Mouse (Mus musculus) heart, adult 2 months (tissue): ENCODE data around the gene Raet1e.
"Not testable (repeated sequence)": the region's sequence is repeated elsewhere in the genome, so short reads cannot be mapped to it uniquely, and the experiment has no call there.

Source experiments
- CTCF ChIP-seq: fragments of 200-600 bp; IDR thresholded peaks from 2 replicates; pipeline ENCODE4 v1.8.1; 2022; ENCODE audit warnings: antibody characterized with exemption, mild to moderate bottlenecking, moderate library complexity
- EP300 ChIP-seq: fragments of 200-500 bp; IDR thresholded peaks from 2 replicates; pipeline ENCODE4 v1.6.1; 2011; ENCODE audit warnings: low read depth, low read length, control low read depth; ENCODE audit not compliant: insufficient read depth
- POLR2A ChIP-seq: fragments of 200-500 bp; IDR thresholded peaks from 2 replicates; pipeline ENCODE4 v1.6.1; 2011; ENCODE audit warnings: mild to moderate bottlenecking, low read depth, low read length, control low read depth; ENCODE audit not compliant: insufficient read depth

DNA sequence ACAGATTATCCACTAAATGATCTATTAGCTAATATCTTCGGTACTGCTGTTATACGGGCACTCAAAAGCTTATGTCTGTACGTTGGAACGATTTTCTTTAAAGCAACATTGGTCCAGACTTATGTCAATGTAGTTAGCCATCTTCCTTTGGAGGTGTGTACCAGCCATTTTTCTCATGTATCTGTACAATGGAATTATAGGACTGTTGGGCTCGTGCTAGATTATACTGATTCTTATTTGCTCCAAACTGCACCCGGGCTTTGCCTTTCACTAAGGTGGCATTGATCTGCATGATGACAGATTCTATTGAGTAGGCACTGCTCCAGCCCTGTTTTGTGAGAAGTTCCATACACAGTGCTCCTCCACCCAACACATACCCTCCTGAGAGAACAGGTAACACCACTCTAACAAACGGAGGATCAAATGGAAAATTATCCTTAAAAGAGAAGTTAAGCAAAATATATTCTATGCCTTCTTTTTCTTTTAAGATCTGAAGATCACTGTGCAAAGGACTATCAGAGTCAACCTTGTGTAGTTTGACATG is 5.2 kb upstream of the Raet1e start:
- not testable (repeated sequence) for TF ChIP-seq POLR2A, EP300, CTCF
